Mouse (Mus musculus) megakaryocyte-erythroid progenitor cell, adult 5 weeks (primary cell): Measurements from ENCODE around the gene Gtse1. TPM values are rescaled to one million over a fixed set of nuclear protein-coding genes. Genes with fewer than 3 reads are reported as not detected.

Source experiments
- polyA plus RNA-seq: library from polyadenylated mRNA; stranded (reverse); fragments of >175 nt; gene quantifications from 2 replicates; pipeline ENCODE4 v1.2.3, GENCODE M21; 2012

Gtse1 gene
- polyA plus RNA-seq = 30.5 and 40.9 TPM in 2 replicates

GRCm38 (mm10) chr15:85859490-85860031 is at the start of gene Gtse1:
Gtse1 (plus strand) TSS chr15:85859745.

GRCm38 (mm10) chr15:85811535-85812277 is 47.8 kb upstream of the Gtse1 start, which contains the start of gene Cdpf1:
Cdpf1 (minus strand) TSS chr15:85811697.

GRCm38 (mm10) chr15:85821203-85822010 is 38.1 kb upstream of the Gtse1 start, which contains the start of gene Pkdrej:
Pkdrej (minus strand) TSS chr15:85821734.

GRCm38 (mm10) chr15:85831954-85832590 is 27.5 kb upstream of the Gtse1 start, which contains the start of gene Ttc38:
Ttc38 (plus strand) TSS chr15:85832306.

GRCm38 (mm10) chr15:85878848-85879497 is 19.4 kb downstream of the Gtse1 start, which contains the start of gene Trmu:
Trmu (plus strand) TSS chr15:85879312.

Other genes starting within 250 kb of the Gtse1 start
- gene Ppara, start 124.8 kb upstream of the Gtse1 start, polyA plus RNA-seq = 0.02 TPM in 1 of 2 replicates, not detected in the other
- 23.1 and 23.9 TPM in 2 replicates for gene Cdpf1, start 48.0 kb upstream of the Gtse1 start, polyA plus RNA-seq
- not detected in 2 replicates for gene Pkdrej, start 38.0 kb upstream of the Gtse1 start, polyA plus RNA-seq
- 3.9 TPM in 2 replicates for gene Ttc38, start 27.4 kb upstream of the Gtse1 start, polyA plus RNA-seq
- gene Trmu, start 19.6 kb downstream of the Gtse1 start, polyA plus RNA-seq = 38.4 and 42.1 TPM in 2 replicates
- gene Celsr1, start 174.0 kb downstream of the Gtse1 start, polyA plus RNA-seq = 32.7 and 38.0 TPM in 2 replicates
- 26.7 and 33.8 TPM in 2 replicates for gene Gramd4, start 197.9 kb downstream of the Gtse1 start, polyA plus RNA-seq